Mouse (Mus musculus) fat pad, adult 2 months (tissue): ENCODE measurements around the gene Pxn.
"Not testable (repeated sequence)": the region's sequence is repeated elsewhere in the genome, so short reads cannot be mapped to it uniquely, and the experiment has no call there.

Experiments used
- DNase-seq: peaks from one replicate; pipeline ENCODE4 v3.0.0-alpha.2; 2011; ENCODE audit warnings: low read depth, low spot score; ENCODE audit errors: extremely low read depth

Gene Pxn

DNA sequence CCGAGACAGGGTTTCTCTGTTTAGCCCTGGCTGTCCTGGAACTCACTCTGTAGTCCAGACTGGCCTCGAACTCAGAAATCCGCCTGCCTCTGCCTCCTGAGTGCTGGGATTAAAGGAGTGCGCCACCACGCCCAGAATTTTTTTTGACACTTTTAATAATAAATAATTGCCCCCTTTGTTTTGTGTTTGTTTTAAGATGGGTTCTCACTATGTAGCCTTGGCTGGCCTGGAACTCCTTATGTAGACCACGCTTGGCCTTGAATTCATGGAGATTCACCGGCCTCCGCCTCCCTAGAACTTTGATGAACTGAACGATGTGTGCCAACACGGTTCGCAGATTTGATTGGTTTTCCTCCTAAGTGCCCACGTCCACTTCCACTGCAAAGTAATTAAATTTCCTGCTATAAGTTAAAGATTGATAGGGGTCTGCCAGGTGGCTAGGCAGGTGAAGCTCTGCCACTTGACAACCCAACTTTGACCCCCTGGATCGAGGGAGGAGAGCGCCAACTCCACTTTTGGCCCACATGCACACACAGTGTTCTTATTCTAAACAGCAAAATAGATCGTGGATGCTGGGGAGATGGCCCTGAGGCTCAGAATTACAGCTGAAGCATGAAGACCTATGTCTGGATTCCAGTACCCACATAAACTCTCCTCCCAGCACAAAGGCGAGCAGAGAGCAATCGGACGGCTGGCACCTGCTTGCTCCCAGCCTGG is 20.8 kb upstream of the Pxn start:
- no peak for DNase-seq

DNA sequence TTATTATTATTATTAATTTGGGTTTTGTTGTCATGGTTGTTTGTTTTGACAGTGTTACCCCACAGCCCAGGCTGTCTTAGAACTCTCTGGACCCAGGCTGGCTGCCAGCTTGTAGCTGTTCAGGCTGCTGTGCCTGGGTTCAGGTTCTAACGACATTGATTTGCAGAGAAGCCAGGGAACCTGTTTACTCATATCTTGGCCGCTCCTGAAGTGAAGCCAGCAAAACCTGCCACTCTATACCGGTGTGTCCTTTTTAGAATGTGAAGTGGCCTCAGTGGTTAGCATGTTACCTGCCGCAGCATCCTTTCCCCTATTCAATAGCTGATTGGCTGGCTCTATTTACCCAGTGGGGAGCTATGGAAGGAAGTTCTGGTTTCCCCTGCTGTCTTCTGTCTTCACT is 19.8 kb upstream of the Pxn start:
- no peak for DNase-seq

DNA sequence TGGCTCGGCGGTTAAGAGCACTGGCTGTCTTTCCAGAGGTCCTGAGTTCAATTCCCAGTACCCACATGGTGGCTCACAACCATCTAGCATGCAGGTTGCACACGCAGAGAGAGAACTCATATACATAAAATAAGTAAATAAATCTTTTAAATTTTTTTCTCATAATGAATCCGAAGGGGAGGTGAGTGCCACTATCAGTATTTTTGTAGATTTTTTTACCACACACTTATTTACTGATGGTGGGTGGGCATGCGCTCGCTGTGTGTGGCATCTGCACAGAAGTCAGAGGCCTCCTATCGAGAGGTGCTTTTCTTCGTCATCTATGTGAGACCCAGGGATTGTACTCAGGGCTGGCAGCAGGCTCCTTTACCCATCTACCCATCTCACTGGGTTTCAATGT is 19.1 kb upstream of the Pxn start:
- DNase-seq: no peak

DNA sequence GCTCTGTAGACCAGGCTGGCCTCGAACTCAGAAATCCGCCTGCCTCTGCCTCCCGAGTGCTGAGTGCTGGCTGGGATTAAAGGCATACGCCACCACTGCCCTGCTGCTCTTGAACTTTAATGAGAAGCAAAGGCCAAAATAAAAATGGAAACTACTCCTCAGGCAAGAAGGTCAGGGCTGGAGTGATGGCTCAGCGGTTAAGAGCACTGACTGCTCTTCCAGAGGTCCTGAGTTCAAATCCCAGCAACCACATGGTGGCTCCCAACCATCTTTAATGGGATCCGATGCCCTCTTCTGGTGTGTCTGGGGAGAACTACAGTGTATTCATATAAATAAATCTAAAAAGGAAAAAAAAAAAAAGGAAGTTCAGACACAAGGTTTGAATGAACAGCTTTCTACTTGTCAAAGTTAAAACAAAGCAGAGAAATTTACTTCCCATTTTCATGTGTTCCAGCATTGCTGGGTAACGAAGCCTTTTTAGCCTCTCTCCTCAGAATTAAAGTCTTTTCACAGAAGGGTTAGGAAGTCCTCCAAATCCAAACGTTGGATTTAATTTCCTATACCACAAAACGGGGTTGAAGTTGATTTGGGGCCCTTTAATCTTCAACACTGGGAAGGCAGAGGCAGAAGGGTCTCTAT is 18.4 kb upstream of the Pxn start:
- DNase-seq: no peak

DNA sequence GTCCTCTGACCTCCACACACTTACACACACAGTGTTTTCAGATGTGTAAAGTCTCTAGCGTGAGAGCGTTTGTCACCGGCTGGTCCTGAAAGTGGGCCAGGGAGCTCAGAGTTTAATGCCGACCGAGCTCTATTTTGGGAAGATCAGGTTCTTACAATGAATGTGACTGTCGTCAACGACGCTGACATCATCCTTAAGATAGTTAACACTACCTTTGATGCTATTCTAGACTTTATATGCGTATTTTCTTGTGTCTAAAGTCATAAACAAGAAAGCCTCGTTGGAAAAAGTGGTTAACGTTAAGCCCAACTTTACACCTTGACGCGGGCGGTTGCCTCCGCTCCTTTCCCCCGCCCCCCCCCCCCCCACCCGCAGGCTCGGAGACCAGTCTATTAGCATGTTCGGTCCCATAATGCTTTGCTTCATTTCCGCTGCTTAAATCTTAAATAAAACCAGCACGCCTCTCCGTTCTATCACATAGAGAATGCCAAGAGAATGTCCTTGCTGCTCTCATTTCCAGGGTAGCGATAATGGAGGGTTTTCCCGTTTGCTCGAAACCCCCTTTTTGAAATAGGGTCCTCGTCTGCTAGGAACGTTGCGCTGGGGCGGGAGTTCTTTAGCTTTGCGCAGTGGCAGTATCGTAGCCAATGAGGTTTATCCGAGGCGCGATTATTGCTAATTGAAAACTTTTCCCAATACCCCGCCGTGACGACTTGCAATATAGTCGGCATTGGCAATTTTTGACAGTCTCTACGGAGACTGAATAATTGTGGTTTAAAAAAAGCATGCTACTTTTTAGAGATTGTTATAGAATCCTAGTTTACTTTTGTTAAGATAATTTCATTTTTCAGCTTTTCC is 17.4 kb upstream of the Pxn start:
- DNase-seq: no peak

DNA sequence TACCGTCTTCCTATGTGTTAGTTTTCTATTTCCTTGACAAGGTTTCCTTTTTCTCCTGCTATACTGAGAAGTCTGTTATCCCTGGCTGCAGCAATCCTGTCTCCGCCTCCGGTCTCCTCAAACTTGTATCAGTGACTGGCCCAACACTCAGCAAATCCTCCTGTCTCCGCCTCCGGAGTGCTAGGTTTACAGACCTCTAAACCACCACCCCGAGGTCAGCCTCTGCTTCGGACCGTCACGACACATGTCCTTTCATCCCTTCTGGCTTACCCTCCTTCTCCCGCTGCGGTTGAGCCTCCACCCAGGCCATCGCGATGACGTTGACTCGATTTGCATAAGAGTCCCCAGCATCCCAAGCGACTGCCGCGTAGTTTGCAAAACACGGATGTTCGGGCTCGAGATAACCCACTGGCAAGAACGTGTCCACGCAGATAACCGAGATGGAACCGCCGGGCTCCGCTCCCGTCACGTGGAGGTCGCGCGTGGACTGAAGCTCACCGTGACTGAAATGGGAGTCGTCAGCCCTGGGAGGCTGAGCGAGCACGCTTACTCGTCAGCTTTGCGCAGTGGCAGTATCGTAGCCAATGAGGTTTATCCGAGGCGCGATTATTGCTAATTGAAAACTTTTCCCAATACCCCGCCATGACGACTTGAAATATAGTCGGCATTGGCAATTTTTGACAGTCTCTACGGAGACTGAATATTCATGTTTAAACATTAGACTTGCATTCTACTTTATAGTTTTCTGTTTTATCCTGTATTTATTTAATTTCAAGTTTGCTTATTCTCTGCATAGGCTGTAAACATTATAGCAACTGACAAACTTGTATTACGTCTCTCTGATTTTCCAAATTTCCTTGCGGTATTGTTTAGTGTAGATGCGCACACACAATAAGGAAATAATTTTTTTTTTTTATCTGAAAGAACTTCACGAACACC is 16.5 kb upstream of the Pxn start:
- DNase-seq: no peak

DNA sequence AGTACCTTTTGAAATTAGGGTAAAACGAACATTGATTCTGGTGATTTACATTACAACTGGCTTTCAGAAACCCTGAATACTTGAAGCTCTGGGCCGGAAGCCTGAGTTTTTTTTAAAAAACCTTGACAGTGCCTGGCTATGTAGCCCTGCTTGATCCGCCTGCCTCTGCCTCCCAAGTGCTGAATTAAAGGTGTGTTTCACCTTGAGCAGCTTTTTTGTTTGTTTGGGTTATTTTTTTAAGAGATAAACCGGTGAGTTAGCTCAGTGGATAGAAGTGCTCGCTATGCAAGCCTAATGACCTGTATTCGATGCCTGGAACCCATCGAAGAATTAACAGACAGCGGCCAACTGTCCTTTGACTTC is 15.9 kb upstream of the Pxn start:
- no peak for DNase-seq

DNA sequence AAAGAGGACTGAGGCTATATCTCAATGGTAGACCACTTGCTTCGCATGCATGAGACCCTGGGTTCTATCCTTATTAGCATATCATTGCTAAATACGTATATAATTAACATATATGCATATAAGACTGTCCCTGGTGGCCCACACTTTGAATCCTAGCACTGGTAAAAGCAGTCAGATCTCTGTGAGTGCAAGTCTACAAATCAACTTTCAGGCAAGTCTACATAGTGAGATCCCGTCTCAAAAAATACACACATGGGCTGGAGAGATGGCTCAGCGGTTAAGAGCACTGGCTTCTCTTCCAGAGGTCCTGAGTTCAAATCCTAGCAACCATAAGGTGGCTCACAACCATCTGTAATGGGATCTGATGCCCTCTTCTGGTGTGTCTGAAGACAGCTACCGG is 15.4 kb upstream of the Pxn start:
- DNase-seq: no peak

DNA sequence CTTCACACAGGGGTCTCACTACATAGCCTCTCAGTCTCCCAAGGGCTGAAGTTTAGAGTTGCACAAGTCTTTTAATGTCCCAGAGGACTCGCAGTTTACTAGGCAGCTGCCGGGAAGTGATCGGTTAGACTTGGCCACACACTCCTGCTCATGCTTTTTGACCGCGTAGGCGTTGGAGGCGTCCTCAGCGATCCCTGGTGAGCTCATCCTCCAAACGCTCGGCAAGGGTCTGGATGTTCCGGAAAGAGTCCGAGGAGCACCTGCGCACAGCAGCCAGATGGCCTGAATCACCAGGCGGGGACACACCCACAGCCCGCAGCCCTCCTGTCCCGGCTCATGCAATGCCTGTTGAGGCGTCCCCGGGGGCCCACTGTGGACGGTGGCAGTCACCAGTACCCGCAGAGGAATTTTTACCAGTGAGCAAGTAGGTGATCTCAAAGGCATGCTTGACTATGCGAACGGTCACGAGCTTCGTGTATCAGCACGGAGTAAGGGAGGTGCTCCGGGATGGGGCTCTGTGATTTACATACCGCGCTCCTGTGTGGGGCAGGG is 14.6 kb upstream of the Pxn start:
- no peak for DNase-seq

DNA sequence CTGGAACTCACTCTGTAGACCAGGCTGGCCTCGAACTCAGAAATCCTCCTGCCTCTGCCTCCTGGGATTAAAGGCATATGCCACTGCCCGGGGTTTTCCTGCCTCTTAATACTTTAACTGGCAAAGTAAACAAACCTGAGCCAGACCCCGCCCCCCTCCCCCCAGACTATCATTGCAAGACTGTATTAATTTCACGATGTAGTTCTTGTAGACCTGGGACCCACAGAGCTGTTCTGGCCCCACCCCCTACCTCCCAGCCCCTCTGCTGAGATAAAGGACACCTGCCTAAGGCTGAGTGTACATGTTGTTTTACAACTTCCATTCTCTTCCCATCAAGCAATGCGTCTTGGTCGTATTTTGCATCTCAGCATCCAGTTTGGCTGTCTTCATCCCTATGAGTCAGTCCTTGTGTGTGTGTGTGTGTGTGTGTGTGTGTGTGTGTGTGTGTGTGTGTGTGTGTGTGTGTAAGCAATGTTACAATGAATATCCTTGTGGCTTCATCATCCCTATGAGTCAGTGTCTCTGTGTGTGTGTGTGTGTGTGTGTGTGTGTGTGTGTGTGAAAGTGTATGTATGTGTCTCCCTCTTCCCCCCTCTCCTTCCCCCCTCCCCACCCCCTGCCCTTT is 13.7 kb upstream of the Pxn start:
- no peak for DNase-seq

DNA sequence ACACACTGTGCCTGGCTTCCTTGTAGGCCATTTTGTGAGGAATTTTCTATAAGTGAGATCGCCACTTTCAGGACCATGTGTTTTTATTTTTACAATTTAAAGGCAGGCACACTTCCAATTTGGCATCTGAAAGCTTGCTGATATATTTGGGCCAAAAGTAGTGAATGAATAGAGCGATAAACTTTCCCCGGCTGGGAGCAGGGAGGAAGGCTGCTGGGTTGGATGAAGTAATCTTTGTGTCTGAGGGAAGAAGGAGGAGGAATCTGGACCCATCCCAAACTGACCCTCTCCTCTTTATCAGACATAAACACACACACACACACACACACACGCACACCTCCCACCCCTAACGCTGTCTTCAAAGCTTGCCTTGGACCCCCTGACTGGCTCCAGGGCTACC is 13.0 kb upstream of the Pxn start:
- no peak for DNase-seq

DNA sequence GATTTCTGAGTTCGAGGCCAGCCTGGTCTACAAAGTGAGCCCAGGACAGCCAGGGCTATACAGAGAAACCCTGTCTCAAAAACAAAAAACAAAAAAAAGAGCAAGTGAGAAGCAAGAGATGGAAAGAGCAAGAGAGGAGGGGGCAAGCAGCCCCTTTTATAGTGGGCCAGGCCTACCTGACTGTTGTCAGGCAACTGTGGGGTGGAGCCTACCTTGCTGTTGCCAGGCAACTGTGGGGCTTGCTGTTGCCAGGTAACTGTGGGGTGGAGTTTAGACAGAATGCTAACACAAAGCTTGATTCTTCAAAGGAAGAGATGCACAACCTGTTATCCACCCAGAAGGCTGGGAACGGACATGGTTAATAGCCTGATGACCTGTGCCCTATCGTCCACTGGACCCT is 10.9 kb upstream of the Pxn start:
- not testable (repeated sequence) for DNase-seq

DNA sequence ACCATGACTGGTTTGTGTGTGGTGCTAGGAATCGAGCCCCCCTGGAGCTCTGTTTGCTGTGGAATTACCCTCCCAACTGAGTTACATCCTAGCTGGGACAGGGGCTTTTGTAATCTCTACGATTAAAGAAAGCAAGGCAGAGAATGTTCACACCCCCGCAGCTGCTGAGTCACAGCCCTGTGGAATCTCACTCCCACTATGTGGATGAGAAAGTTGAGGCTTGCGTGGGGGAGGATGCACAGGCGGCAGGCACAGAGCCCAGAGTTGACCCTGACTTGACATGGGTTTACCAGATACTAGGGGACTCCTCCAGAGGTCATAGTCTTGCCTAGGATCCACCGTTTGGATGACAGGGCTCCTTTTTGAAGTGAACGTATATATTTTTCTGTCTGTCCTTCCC is 9.4 kb upstream of the Pxn start:
- no peak for DNase-seq

DNA sequence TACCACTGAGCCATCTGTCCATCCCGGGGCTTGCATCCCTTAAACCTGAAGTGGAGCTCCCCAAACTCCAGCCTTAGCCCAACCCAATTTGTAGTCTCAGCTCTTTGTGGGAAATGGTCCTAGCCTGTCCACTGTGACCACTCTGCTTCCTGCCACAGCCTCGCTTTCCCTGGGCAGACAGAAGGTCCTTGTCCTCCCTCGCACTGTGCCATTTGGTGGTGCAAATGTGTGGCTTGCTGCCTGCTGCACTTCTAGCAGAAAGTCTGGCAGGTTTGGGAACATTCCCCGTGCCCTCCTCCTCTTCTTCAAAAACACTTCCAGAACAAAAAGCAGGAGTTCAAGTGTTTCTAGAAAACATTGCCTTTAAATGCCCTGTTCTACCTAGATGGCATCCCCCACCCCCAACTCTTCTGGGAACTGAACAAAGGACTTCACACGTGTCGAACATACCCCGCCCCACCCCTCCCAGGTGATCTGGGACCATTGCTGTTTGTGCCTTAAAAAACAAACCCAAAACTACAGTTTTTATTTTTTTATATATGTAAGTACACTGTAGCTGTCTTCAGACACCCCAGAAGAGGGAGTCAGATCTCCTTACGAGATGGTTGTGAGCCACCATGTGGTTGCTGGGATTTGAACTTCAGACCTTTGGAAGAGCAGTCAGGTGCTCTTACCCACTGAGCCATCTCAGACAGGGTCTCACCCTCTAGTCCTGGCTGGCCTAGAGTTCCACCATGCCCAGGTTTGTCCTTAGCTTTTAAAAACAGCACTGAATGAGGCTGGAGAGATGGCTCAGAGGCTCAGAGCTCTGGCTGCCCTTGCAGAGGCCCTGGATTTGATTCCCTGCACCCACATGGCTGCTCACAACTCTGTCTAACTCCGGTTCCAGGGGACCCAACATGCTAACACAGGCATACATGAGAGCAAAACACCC is 7.9 kb upstream of the Pxn start:
- no peak for DNase-seq

DNA sequence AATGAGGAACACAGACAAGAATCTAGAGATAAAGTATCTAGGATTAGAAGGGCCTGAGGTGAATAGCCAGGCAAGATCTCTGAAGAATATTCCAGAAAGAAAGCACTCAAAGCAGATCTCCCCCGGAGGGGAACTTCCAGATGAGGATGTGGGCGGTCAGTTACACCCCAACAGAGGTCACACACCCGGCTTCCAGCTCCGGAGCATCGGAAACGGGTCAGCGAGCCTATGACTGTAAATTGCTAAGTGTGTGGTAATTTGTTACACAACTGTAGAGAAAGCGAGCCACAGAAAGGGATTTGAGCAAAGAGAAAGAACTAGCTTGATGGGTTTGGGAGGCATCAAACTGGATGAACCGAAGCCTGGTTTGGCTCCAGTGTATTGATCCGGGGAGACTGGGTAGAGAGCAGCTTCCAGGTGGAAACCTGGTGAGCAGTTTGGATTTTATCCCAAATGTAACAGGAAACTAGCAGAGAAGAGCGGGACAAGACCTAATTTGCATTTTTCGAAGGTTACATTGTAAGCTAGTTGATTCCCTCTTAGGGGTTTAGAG is 6.0 kb upstream of the Pxn start:
- DNase-seq: no peak

DNA sequence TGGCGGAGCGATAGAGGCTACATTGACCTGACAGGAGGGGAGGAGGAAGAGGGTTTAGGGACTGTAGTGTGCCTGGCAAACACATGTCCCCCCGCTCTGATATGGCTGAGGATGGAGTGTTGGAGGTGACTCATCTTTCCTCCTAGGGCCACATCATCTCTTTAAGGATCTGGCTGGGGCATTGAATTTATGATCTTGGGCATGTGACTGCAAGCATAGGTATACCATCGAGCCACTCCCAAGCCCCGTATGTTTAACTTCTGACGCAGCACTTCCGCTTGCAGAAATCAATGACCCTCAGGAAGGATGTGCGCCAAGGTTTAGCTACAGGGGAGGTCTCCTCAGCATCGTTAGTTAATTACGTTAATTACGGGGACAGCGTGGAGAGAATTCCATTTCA is 3.4 kb upstream of the Pxn start:
- no peak for DNase-seq

DNA sequence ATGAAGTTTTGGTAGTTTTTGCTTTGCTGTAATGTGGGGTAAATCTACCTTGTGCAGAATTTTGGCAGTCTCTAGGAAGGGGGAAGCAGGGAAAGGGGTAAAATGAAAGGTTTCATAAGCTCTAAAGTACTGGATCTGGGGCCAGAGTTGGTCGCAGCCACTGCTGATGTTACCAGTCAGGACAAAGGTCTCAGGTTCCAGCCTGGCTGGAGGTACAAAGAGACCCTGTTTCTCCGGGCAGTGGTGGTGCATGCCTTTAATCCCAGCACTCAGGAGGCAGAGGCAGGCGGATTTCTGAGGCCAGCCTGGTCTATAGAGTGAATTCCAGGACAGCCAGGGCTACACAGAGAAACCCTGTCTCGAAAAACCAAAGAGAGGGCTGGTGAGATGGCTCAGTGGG is 859 bp upstream of the Pxn start:
- not testable (repeated sequence) for DNase-seq

DNA sequence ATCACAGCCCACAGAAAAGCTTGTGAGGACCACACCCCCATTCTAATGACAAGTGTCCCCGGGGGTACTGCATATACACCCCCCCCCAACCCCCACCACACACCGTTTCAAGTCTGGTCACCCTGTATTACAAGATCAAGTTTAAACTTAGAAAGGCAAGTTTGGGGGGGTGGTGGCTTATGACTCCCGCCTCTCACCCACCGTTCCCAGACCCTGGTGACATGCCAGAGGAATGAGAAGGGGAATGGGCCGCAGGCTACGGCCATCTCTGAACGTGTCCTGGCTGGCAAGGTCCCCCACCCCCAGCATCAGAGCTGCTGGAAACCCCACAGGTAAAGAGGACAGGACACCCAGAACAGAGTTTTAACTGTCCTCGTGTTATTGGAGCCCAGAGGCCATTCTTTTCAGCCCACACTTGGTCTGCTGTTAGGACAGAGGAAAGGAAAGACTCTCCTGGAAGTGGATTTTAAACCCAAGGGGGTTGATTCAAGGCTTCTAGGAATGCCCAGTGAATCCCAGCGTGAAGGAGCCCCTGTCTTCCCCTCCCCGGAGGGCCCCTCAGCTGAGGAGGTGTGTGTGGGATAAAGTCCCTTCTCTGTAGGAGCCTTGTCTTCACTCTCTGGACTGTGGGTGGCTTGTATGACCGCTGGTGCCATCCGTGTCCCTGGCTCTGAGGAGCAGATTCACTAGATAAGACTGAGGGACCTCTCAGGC is 948 bp downstream of the Pxn start:
- no peak for DNase-seq
